In genomic region chr1:54826426-54826986, GRCm38 (mm10) we compare ENCODE assay signal across 9 mouse cellular contexts.
A peak's percentile ranks its signal among the peaks of the same experiment; 100 is the strongest.
DNase-seq lines count a peak whose midpoint lies in the region; ATAC-seq lines count a peak whose summit lies in the region.
"Had no signal": no experiment of that assay in that cellular context is flagged by ENCODE, and none has a peak within 500 bp of the region (broad histone marks: within the 10 kb centered on the region; RNA-seq: fewer than 3 reads in every experiment).

No protein-coding gene starts in this region.

- H3K9ac ChIP-seq in forebrain, embryonic 11.5 days (ENCODE audit: low read length), result no peak overlapping the region
- H3K9ac ChIP-seq: limb, embryonic 15.5 days had no signal

- no peak for ATAC-seq in forebrain, embryonic 11.5 days (replicated peaks; ENCODE audit: low FRiP score)

- DNase-seq in 3T3-L1 (ENCODE audit: low read depth, low spot score), result peak; percentile 98
- peak; percentile 93 for DNase-seq in adrenal gland, adult 8-10 months
- peak; percentile 68 for DNase-seq in gastrocnemius, postnatal 25 days
- DNase-seq in kidney, adult 9 months, result peak; percentile 99
- DNase-seq in lung, postnatal 4 days, result peak; percentile 89 to 93
- DNase-seq in forebrain, embryonic 11.5 days (ENCODE audit: low spot score), result no peak
- DNase-seq in thymus, postnatal 0 days (ENCODE audit: low spot score), result no peak
- no peak for DNase-seq in thymus, postnatal 14 days

- H3K36me3 ChIP-seq in forebrain, embryonic 11.5 days (ENCODE audit: control insufficient read depth, insufficient read depth, low read length), result no peaks in the 10 kb centered on the region
- H3K36me3 ChIP-seq: limb, embryonic 15.5 days had no signal

- H3K4me1 ChIP-seq in forebrain, embryonic 11.5 days (replicated peaks; ENCODE audit: control insufficient read depth, insufficient read depth, low read length), result no peaks in the 10 kb centered on the region

- no peak overlapping the region for H3K4me3 ChIP-seq in forebrain, embryonic 11.5 days (ENCODE audit: low read depth, low read length)
- H3K4me3 ChIP-seq: limb, embryonic 15.5 days had no signal

- H3K4me2 ChIP-seq in forebrain, embryonic 11.5 days (ENCODE audit: low read depth, low read length, severe bottlenecking), result no peak overlapping the region
- H3K4me2 ChIP-seq: limb, embryonic 15.5 days had no signal

- no peak overlapping the region for H3K27ac ChIP-seq in forebrain, embryonic 11.5 days (ENCODE audit: low read depth, low read length)
- H3K27ac ChIP-seq: limb, embryonic 15.5 days had no signal

- no peaks in the 10 kb centered on the region for H3K9me3 ChIP-seq in forebrain, embryonic 11.5 days (ENCODE audit: control insufficient read depth, low read length)
- H3K9me3 ChIP-seq: limb, embryonic 15.5 days had no signal

- 69% methylated on average over 4 of the region's 4 CpGs for WGBS in forebrain, embryonic 11.5 days

- H3K27me3 ChIP-seq in forebrain, embryonic 11.5 days (ENCODE audit: control insufficient read depth, insufficient read depth, low read length), result no peaks in the 10 kb centered on the region
- H3K27me3 ChIP-seq: limb, embryonic 15.5 days had no signal

Comparison
In these comparisons a context has a peak if more than half of its experiments do, and no peak if none do; other contexts are left out.
1. DNase-seq: peak in 3T3-L1 (single experiment), adrenal gland, adult 8-10 months (single experiment), gastrocnemius, postnatal 25 days (single experiment), kidney, adult 9 months (single experiment) and lung, postnatal 4 days (2 of 2); none in forebrain, embryonic 11.5 days (single experiment), thymus, postnatal 0 days (single experiment) and thymus, postnatal 14 days (single experiment).